Mouse (Mus musculus): ENCODE measurements around the gene Snx18. TPM values are rescaled to one million over a fixed set of nuclear protein-coding genes. Genes with fewer than 3 reads are reported as not detected.
A peak's percentile ranks its signal among the peaks of the same experiment; 100 is the strongest.

Snx18 gene
- polyA plus RNA-seq, 1 experiment from 2014 or later: 13.8 TPM

- ATAC-seq (ENCODE audit: extremely low read depth, insufficient number of reproducible peaks, low FRiP score, low TSS enrichment): no peak
- Histone ChIP-seq H3K27ac (replicated peaks) (no peak overlapping the region), H3K4me2 (no peak overlapping the region), H3K4me1 (peaks cover 20% of the 10 kb centered on the region), H3K4me3 (no peak overlapping the region), H3K9me3 (no peaks in the 10 kb centered on the region), H3K36me3 (no peaks in the 10 kb centered on the region), H3K9ac (no peak overlapping the region), H3K27me3 (replicated peaks) (no peaks in the 10 kb centered on the region)
- WGBS: 63% methylated on average over 17 of the region's 17 CpGs
Measured at GRCm38 (mm10) chr13:113635799-113636222, 17.4 kb upstream of the Snx18 start.

GRCm38 (mm10) chr13:113634732-113635481 is 16.5 kb upstream of the Snx18 start:
- H3K4me2 ChIP-seq: peak overlapping the region; percentile 41
- H3K4me3 ChIP-seq: no peak overlapping the region
- no peaks in the 10 kb centered on the region for H3K27me3 ChIP-seq (replicated peaks)
- H3K9me3 ChIP-seq: no peaks in the 10 kb centered on the region
- H3K4me1 ChIP-seq: peaks cover 20% of the 10 kb centered on the region
- H3K36me3 ChIP-seq: no peaks in the 10 kb centered on the region
- no peak overlapping the region for H3K9ac ChIP-seq
- H3K27ac ChIP-seq (replicated peaks): no peak overlapping the region
- no peak for ATAC-seq (ENCODE audit: extremely low read depth, insufficient number of reproducible peaks, low FRiP score, low TSS enrichment)
- 39% methylated on average over 15 of the region's 15 CpGs for WGBS

GRCm38 (mm10) chr13:113632506-113632905 is 14.1 kb upstream of the Snx18 start:
- no peaks in the 10 kb centered on the region for H3K27me3 ChIP-seq (replicated peaks)
- no peaks in the 10 kb centered on the region for H3K36me3 ChIP-seq
- no peak overlapping the region for H3K4me2 ChIP-seq
- peaks cover 18% of the 10 kb centered on the region for H3K4me1 ChIP-seq
- WGBS: 59% methylated on average over 6 of the region's 6 CpGs
- H3K9me3 ChIP-seq: no peaks in the 10 kb centered on the region
- H3K27ac ChIP-seq (replicated peaks): no peak overlapping the region
- ATAC-seq (ENCODE audit: extremely low read depth, insufficient number of reproducible peaks, low FRiP score, low TSS enrichment): no peak
- H3K9ac ChIP-seq: no peak overlapping the region
- H3K4me3 ChIP-seq: no peak overlapping the region

- Histone ChIP-seq H3K9me3 (no peaks in the 10 kb centered on the region), H3K27me3 (replicated peaks) (no peaks in the 10 kb centered on the region), H3K27ac (replicated peaks) (no peak overlapping the region), H3K4me2 (no peak overlapping the region), H3K36me3 (no peaks in the 10 kb centered on the region), H3K4me3 (no peak overlapping the region), H3K4me1 (no peaks in the 10 kb centered on the region), H3K9ac (no peak overlapping the region)
- ATAC-seq (ENCODE audit: extremely low read depth, insufficient number of reproducible peaks, low FRiP score, low TSS enrichment): no peak
- WGBS: 77% methylated on average over 8 of the region's 8 CpGs
Measured at GRCm38 (mm10) chr13:113627601-113628000, 9.2 kb upstream of the Snx18 start.

GRCm38 (mm10) chr13:113622865-113623255 is 4.5 kb upstream of the Snx18 start:
- H3K9ac ChIP-seq: no peak overlapping the region
- WGBS: 67% methylated on average over 8 of the region's 8 CpGs
- no peak for ATAC-seq (ENCODE audit: extremely low read depth, insufficient number of reproducible peaks, low FRiP score, low TSS enrichment)
- H3K4me3 ChIP-seq: no peak overlapping the region
- H3K4me1 ChIP-seq: peaks cover 9% of the 10 kb centered on the region
- no peaks in the 10 kb centered on the region for H3K36me3 ChIP-seq
- no peak overlapping the region for H3K27ac ChIP-seq (replicated peaks)
- no peak overlapping the region for H3K4me2 ChIP-seq
- no peaks in the 10 kb centered on the region for H3K27me3 ChIP-seq (replicated peaks)
- no peaks in the 10 kb centered on the region for H3K9me3 ChIP-seq

GRCm38 (mm10) chr13:113622122-113622864 is 3.9 kb upstream of the Snx18 start:
- Histone ChIP-seq H3K4me1 (peaks cover 12% of the 10 kb centered on the region), H3K9ac (no peak overlapping the region), H3K4me2 (no peak overlapping the region), H3K36me3 (no peaks in the 10 kb centered on the region), H3K9me3 (no peaks in the 10 kb centered on the region), H3K27ac (replicated peaks) (no peak overlapping the region), H3K4me3 (no peak overlapping the region), H3K27me3 (replicated peaks) (no peaks in the 10 kb centered on the region)
- ATAC-seq (ENCODE audit: extremely low read depth, insufficient number of reproducible peaks, low FRiP score, low TSS enrichment): no peak
- 50% methylated on average over 11 of the region's 11 CpGs for WGBS

GRCm38 (mm10) chr13:113619003-113619402 is 639 bp upstream of the Snx18 start:
- WGBS: 45% methylated on average over 9 of the region's 9 CpGs
- Histone ChIP-seq H3K27me3 (replicated peaks) (no peaks in the 10 kb centered on the region), H3K36me3 (peaks cover 5% of the 10 kb centered on the region; the same call in 1 of the 2 replicates), H3K4me1 (peaks cover 40% of the 10 kb centered on the region), H3K27ac (replicated peaks) (no peak overlapping the region), H3K4me3 (no peak overlapping the region), H3K9ac (peak overlapping the region; percentile 34), H3K4me2 (no peak overlapping the region), H3K9me3 (no peaks in the 10 kb centered on the region)
- no peak for ATAC-seq (ENCODE audit: extremely low read depth, insufficient number of reproducible peaks, low FRiP score, low TSS enrichment)

GRCm38 (mm10) chr13:113617338-113617890 is 950 bp downstream of the Snx18 start:
- peak overlapping the region; percentile 93 for H3K27ac ChIP-seq (replicated peaks)
- no peaks in the 10 kb centered on the region for H3K9me3 ChIP-seq
- 8% methylated on average over 49 of the region's 49 CpGs for WGBS
- H3K4me2 ChIP-seq: peak overlapping the region; percentile 95
- H3K27me3 ChIP-seq (replicated peaks): no peaks in the 10 kb centered on the region
- peaks cover 5% of the 10 kb centered on the region; the same call in 1 of the 2 replicates for H3K36me3 ChIP-seq
- ATAC-seq (ENCODE audit: extremely low read depth, insufficient number of reproducible peaks, low FRiP score, low TSS enrichment): no peak
- peaks cover 56% of the 10 kb centered on the region for H3K4me1 ChIP-seq
- H3K4me3 ChIP-seq: peak overlapping the region; percentile 93
- peak overlapping the region; percentile 97 for H3K9ac ChIP-seq

GRCm38 (mm10) chr13:113616751-113617337 is 1.5 kb downstream of the Snx18 start:
- Histone ChIP-seq H3K4me1 (peaks cover 59% of the 10 kb centered on the region), H3K36me3 (peaks cover 5% of the 10 kb centered on the region; the same call in 1 of the 2 replicates)
- 52% methylated on average over 24 of the region's 24 CpGs for WGBS

GRCm38 (mm10) chr13:113615971-113616671 is 2.2 kb downstream of the Snx18 start:
- 9% methylated on average over 8 of the region's 8 CpGs for WGBS
- H3K9ac ChIP-seq: peak overlapping the region; percentile 97

More at GRCm38 (mm10) chr13:113616751-113617337, 1.5 kb downstream of the Snx18 start:
- Histone ChIP-seq H3K9me3 (no peaks in the 10 kb centered on the region), H3K4me3 (peak overlapping the region; percentile 93), H3K9ac (peak overlapping the region; percentile 97), H3K27me3 (replicated peaks) (no peaks in the 10 kb centered on the region), H3K4me2 (peak overlapping the region; percentile 95), H3K27ac (replicated peaks) (peak overlapping the region; percentile 85)
- ATAC-seq (ENCODE audit: extremely low read depth, insufficient number of reproducible peaks, low FRiP score, low TSS enrichment): no peak

More at GRCm38 (mm10) chr13:113615971-113616671, 2.2 kb downstream of the Snx18 start:
- Histone ChIP-seq H3K27me3 (replicated peaks) (no peaks in the 10 kb centered on the region), H3K4me2 (peak overlapping the region; percentile 95), H3K4me3 (peak overlapping the region; percentile 93), H3K36me3 (peaks cover 5% of the 10 kb centered on the region), H3K4me1 (peaks cover 67% of the 10 kb centered on the region), H3K27ac (replicated peaks) (peak overlapping the region; percentile 85), H3K9me3 (no peaks in the 10 kb centered on the region)
- ATAC-seq (ENCODE audit: extremely low read depth, insufficient number of reproducible peaks, low FRiP score, low TSS enrichment): no peak
